Mouse (Mus musculus) myocyte (in vitro differentiated cells): ENCODE measurements around the gene Sox5.

ENCODE experiments used
- POLR2A ChIP-seq: IDR thresholded peaks from one replicate; pipeline ENCODE4 v1.6.1; 2011; ENCODE audit warnings: low read depth, mild to moderate bottlenecking, control low read depth, moderate library complexity; ENCODE audit not compliant: insufficient read length
- TCF3 ChIP-seq: IDR thresholded peaks from one replicate; pipeline ENCODE4 v1.6.1; 2011; ENCODE audit warnings: low read depth, control low read depth; ENCODE audit not compliant: insufficient read length

- TF ChIP-seq TCF3 (no peak), POLR2A (no peak)
Measured at GRCm38 (mm10) chr6:144773736-144774135, 8.0 kb downstream of the Sox5 start.
